Mouse (Mus musculus) ES-Bruce4 (cell line): Measurements from ENCODE around the gene Olfr370. TPM values are rescaled to one million over a fixed set of nuclear protein-coding genes. Genes with fewer than 3 reads are reported as not detected.

Source experiments
- H3K27ac ChIP-seq: 2 replicates; pipeline ENCODE4 v1.5.1; 2012; ENCODE audit warnings: low read length, inconsistent platforms; ENCODE audit not compliant: insufficient read depth
- H3K27me3 ChIP-seq: 2 replicates; pipeline ENCODE4 v1.6.1; 2012; ENCODE audit warnings: mild to moderate bottlenecking, low read length, inconsistent platforms; ENCODE audit not compliant: control insufficient read depth, poor library complexity, insufficient read depth, severe bottlenecking
- H3K36me3 ChIP-seq: 2 replicates; pipeline ENCODE4 v1.6.1; 2012; ENCODE audit warnings: inconsistent platforms, mild to moderate bottlenecking, low read length, moderate library complexity; ENCODE audit not compliant: control insufficient read depth, poor library complexity, insufficient read depth, severe bottlenecking
- H3K4me1 ChIP-seq: one replicate; pipeline ENCODE4 v1.8.1; 2011; ENCODE audit warnings: low read length; ENCODE audit not compliant: control insufficient read depth, insufficient read depth
- H3K4me3 ChIP-seq: 2 replicates; pipeline ENCODE4 v1.5.1; 2011; ENCODE audit warnings: low read depth, mild to moderate bottlenecking, low read length
- H3K9ac ChIP-seq: 2 replicates; pipeline ENCODE4 v1.6.1; 2012; ENCODE audit warnings: low read depth, mild to moderate bottlenecking, inconsistent platforms; ENCODE audit not compliant: poor library complexity, severe bottlenecking
- H3K9me3 ChIP-seq: replicated peaks from 2 replicates; pipeline ENCODE4 v1.6.1; 2012; ENCODE audit warnings: mild to moderate bottlenecking, low read length, inconsistent platforms; ENCODE audit not compliant: control insufficient read depth, poor library complexity, insufficient read depth, severe bottlenecking
- CTCF ChIP-seq: IDR thresholded peaks from one replicate; pipeline ENCODE4 v1.8.1; 2011; ENCODE audit warnings: low read depth, low read length
- EP300 ChIP-seq: IDR thresholded peaks from 2 replicates; pipeline ENCODE4 v1.6.1; 2011; ENCODE audit warnings: low read depth, low read length; ENCODE audit not compliant: insufficient read depth
- POLR2A ChIP-seq: IDR thresholded peaks from one replicate; pipeline ENCODE4 v1.8.1; 2011; ENCODE audit warnings: low read length; ENCODE audit not compliant: insufficient read depth
- polyA plus RNA-seq: library from polyadenylated mRNA; stranded (reverse); fragments of >200 nt; gene quantifications from 2 replicates; pipeline ENCODE4 v1.2.4, GENCODE M21; 2011; ENCODE audit warnings: low read depth; ENCODE audit not compliant: missing spikeins, insufficient read depth, insufficient read length

The Olfr370 gene
- polyA plus RNA-seq, 1 experiment = 0.24 TPM

GRCm38 (mm10) chr8:83584771-83585170 lies 49.2 kb downstream of the Olfr370 start:
- H3K9me3 ChIP-seq = no peaks in the 10 kb centered on the region
- peaks cover 7% of the 10 kb centered on the region; the same call in 1 of the 2 replicates for H3K36me3 ChIP-seq
- no peak for TF ChIP-seq CTCF
- no peak for TF ChIP-seq POLR2A
- TF ChIP-seq EP300 = no peak
- no peaks in the 10 kb centered on the region for H3K27me3 ChIP-seq
- H3K4me3 ChIP-seq = no peak overlapping the region
- H3K27ac ChIP-seq = no peak overlapping the region
- H3K4me1 ChIP-seq = peaks cover 4% of the 10 kb centered on the region
- no peak overlapping the region for H3K9ac ChIP-seq

DNA sequence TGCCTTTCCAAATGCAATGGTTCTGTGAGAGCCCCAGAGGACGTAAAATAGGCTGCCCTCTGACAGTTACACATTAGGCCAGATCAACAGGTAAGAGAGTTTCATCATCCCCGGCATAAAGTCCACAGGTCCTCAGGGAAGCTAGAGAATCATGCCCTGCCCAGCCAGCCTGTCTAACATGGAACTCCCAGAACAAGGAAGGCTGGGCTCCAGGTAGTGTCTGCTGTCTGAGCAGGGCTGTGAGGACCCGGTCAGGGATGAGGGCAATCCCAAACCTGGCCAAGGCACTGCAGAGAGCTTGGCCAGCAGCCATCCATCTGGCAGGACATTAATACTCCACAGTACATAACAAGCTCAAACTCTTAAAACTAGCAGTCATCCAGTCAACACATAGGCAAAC lies 49.8 kb downstream of the Olfr370 start:
- Histone ChIP-seq H3K9me3 (no peaks in the 10 kb centered on the region), H3K4me3 (no peak overlapping the region), H3K36me3 (peaks cover 8% of the 10 kb centered on the region; the same call in 1 of the 2 replicates), H3K4me1 (peaks cover 3% of the 10 kb centered on the region), H3K9ac (no peak overlapping the region), H3K27ac (no peak overlapping the region), H3K27me3 (no peaks in the 10 kb centered on the region)
- TF ChIP-seq CTCF (no peak), EP300 (no peak), POLR2A (no peak)

- Histone ChIP-seq H3K9me3 (no peaks in the 10 kb centered on the region), H3K27me3 (no peaks in the 10 kb centered on the region), H3K36me3 (peaks cover 13% of the 10 kb centered on the region), H3K27ac (no peak overlapping the region), H3K4me1 (peaks cover 1% of the 10 kb centered on the region), H3K4me3 (no peak overlapping the region), H3K9ac (no peak overlapping the region)
- TF ChIP-seq CTCF = no peak
Measured at GRCm38 (mm10) chr8:83587644-83588043, 52.1 kb downstream of the Olfr370 start.

GRCm38 (mm10) chr8:83588886-83589285 lies 53.3 kb downstream of the Olfr370 start:
- TF ChIP-seq CTCF (no peak), POLR2A (no peak), EP300 (no peak)
- Histone ChIP-seq H3K9me3 (no peaks in the 10 kb centered on the region), H3K4me1 (peaks cover 1% of the 10 kb centered on the region), H3K4me3 (no peak overlapping the region), H3K27me3 (no peaks in the 10 kb centered on the region), H3K27ac (no peak overlapping the region), H3K36me3 (peaks cover 13% of the 10 kb centered on the region), H3K9ac (no peak overlapping the region)

DNA sequence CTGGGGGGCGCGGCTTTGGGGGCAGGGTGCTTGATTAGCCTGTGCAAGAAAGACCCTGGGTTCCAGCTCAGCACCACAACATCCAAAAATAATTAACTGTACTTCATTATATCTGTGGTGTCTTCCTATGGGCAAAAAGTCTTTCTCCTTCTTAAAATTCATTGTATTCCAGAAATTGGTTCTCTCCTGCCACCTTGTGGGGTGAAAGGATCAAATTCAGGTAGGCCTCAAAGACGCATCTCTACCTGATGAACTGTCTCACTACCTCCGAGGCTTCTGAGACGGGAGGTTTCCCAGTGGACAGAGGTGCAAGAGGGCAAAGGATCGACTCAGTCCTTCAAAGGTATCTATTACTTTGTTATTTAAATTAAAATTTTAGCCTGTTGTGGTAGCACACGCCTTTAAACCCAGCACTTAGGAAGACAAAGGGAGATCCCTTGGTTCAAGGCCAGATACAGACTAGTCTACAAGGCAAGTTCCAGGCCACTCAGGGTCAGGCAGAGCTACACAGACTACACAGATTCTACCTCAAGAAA lies 55.0 kb downstream of the Olfr370 start:
- TF ChIP-seq POLR2A (no peak), EP300 (no peak), CTCF (no peak)
- no peak overlapping the region for H3K4me3 ChIP-seq
- H3K9me3 ChIP-seq = no peaks in the 10 kb centered on the region
- H3K36me3 ChIP-seq = peaks cover 8% of the 10 kb centered on the region
- no peak overlapping the region for H3K27ac ChIP-seq
- no peaks in the 10 kb centered on the region for H3K27me3 ChIP-seq
- H3K9ac ChIP-seq = no peak overlapping the region
- peaks cover 1% of the 10 kb centered on the region for H3K4me1 ChIP-seq

GRCm38 (mm10) chr8:83592682-83593081 lies 57.1 kb downstream of the Olfr370 start:
- H3K27me3 ChIP-seq = no peaks in the 10 kb centered on the region
- no peak overlapping the region for H3K27ac ChIP-seq
- H3K36me3 ChIP-seq = peaks cover 8% of the 10 kb centered on the region
- H3K4me1 ChIP-seq = peaks cover 1% of the 10 kb centered on the region
- H3K9ac ChIP-seq = peak overlapping the region; percentile 67
- peak overlapping the region; percentile 32 for H3K4me3 ChIP-seq
- TF ChIP-seq CTCF (no peak), EP300 (no peak), POLR2A (no peak)
- H3K9me3 ChIP-seq = no peaks in the 10 kb centered on the region
